Comparison of ENCODE assay signal across 24 mouse cellular contexts in the genomic region with DNA sequence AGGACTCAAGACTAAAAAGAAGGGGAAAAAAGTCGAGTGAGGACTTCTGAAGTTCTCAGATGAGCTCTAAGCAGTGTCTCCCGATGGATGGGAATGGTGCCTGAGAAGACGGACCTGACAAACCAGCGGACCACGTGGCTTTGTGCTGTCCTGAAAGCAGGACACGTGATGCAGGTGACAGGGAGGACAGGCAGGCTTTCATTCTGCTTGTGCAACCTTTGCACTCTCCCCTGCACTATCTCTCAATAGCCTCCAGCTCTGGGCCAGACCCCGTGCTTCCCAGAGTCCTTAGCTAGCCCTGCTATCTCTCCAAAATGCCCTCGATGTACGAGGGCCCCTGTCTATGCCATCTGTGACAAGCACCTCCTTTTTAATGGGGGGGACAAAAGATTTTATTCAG. TPM values are rescaled to one million over a fixed set of nuclear protein-coding genes. Genes with fewer than 3 reads are reported as not detected.
"Had no signal": no experiment of that assay in that cellular context is flagged by ENCODE, and none has a peak within 500 bp of the region (broad histone marks: within the 10 kb centered on the region; RNA-seq: fewer than 3 reads in every experiment).

No protein-coding gene starts in this region.

- H3K27ac ChIP-seq: hindbrain, postnatal 0 days; kidney, postnatal 0 days; left cerebral cortex, adult 2 months; lung, embryonic 15.5 days; midbrain, embryonic 13.5 days; stomach, embryonic 15.5 days had no signal

- H3K4me2 ChIP-seq: lung, embryonic 15.5 days; midbrain, embryonic 13.5 days; stomach, embryonic 15.5 days had no signal

- H3K9ac ChIP-seq: lung, embryonic 15.5 days; stomach, embryonic 15.5 days had no signal

- DNase-seq: kidney, adult 18-20 months; kidney, adult 9 months; kidney, postnatal 36 days; layer of hippocampus, postnatal 36 days; lung, adult 18-20 months; lung, postnatal 10 days; lung, postnatal 36 days; right cerebral cortex, adult 18-20 months; right cerebral cortex, postnatal 14 days; right cerebral cortex, postnatal 4 days; spleen, adult 18-20 months; thymus, postnatal 25 days had no signal

- H3K27me3 ChIP-seq: lung, embryonic 15.5 days had no signal

- H3K4me1 ChIP-seq: megakaryocyte, embryonic 14.5 days; stomach, embryonic 15.5 days had no signal

- H3K4me3 ChIP-seq: left cerebral cortex, adult 2 months; lung, embryonic 15.5 days; megakaryocyte, embryonic 14.5 days; midbrain, embryonic 10.5 days; midbrain, embryonic 13.5 days; myocyte; stomach, embryonic 15.5 days had no signal

- H3K9me3 ChIP-seq: lung, embryonic 15.5 days; megakaryocyte, embryonic 14.5 days; midbrain, embryonic 10.5 days; midbrain, embryonic 13.5 days; stomach, embryonic 15.5 days had no signal

- H3K36me3 ChIP-seq: lung, embryonic 15.5 days; stomach, embryonic 15.5 days had no signal

- ATAC-seq: hindbrain, postnatal 0 days; inflammation-experienced regulatory T-cells, adult 6 months; midbrain, embryonic 13.5 days; midbrain, embryonic 16.5 days had no signal

RNA-seq across cellular contexts. Expression of a gene that starts 7.7 kb away (rescaled TPM):
- polyA plus RNA-seq: inflammation-experienced regulatory T-cells, adult 6 months had no signal

RNA-seq across cellular contexts. Expression of a gene that starts 22.0 kb away (rescaled TPM):
- total RNA-seq: monocyte, adult 5-6 weeks had no signal
- polyA plus RNA-seq: inflammation-experienced regulatory T-cells, adult 6 months had no signal

RNA-seq across cellular contexts. Expression of a gene that starts 44.7 kb away (rescaled TPM):
- total RNA-seq: monocyte, adult 5-6 weeks had no signal
- polyA plus RNA-seq: inflammation-experienced regulatory T-cells, adult 6 months had no signal
